8 mouse cellular contexts compared by ENCODE assay signal in the genomic region with DNA sequence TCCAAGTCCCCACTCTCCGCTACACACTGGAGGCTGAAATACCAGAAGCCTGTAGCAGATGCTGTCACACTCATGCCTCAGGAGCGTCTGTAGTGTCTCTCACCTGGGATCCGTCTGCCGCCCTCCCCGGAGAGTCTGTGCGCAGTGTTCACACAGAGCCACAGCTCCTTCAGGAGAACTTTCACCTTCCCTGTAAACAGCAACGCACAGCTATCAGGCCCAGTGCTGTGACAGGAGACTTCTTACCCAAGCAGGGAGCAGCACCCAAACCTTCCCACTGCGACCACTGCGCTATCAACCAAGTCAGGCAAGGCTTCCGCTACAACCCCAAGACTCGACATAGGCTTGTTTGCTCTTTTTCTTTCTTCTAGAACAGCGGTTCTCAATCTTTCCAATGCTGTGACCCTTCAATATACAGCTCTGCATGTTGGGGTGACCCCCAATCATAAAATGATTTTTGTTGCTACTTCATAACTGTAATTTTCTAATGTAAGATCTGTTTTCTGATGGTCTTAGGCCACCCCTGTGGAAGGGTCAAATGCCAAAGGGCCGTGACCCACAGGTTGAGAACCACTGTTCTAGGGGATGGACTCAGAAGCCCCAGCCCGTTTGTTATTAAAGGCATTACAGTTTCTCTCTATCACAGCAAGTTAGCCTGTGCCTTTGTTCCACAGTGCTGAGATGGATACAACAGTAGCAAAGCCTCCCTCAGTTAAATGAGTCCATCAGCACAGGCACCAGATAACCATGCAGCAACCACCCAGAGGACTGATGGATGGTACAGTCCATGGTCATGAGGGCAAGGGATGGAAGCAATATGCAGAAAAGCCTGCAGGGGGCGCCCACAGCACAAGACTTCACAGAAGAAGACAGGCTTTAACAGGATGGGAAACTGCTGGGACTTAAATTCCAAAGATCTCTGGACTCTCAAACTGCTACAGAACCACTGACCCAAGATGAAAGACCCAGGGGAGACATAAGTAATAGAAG. TPM values are rescaled to one million over a fixed set of nuclear protein-coding genes. Genes with fewer than 3 reads are reported as not detected.
DNase-seq lines count a peak whose midpoint lies in the region; ATAC-seq and TF ChIP-seq lines count a peak whose summit lies in the region.

No protein-coding gene starts in this region.

- H3K27me3 ChIP-seq in midbrain, embryonic 12.5 days = no peaks in the 10 kb centered on the region
- no peaks in the 10 kb centered on the region for H3K27me3 ChIP-seq in spleen, adult 2 months (ENCODE audit: control insufficient read depth, insufficient read depth, low read length)

- 88% methylated on average over 15 of the region's 15 CpGs for WGBS in midbrain, embryonic 12.5 days
- WGBS in spleen, adult 2 months = 89% methylated on average over 15 of the region's 15 CpGs

- no peaks in the 10 kb centered on the region for H3K4me1 ChIP-seq in midbrain, embryonic 12.5 days
- H3K4me1 ChIP-seq in spleen, adult 2 months (ENCODE audit: control insufficient read depth, insufficient read depth, insufficient read length) = no peaks in the 10 kb centered on the region

- peak; percentile 62; the same call in 1 of the 2 replicates for TF ChIP-seq CTCF in spleen, adult 2 months (IDR thresholded peaks at IDR 0.05; ENCODE audit: extremely low read depth, insufficient read depth, insufficient read length, insufficient replicate concordance)

- no peak overlapping the region for H3K4me2 ChIP-seq in midbrain, embryonic 12.5 days (replicated peaks)

- TF ChIP-seq POLR2A in spleen, adult 2 months (IDR thresholded peaks at IDR 0.05; ENCODE audit: low read depth, low read length) = no peak

- ATAC-seq in midbrain, embryonic 12.5 days (ENCODE audit: low FRiP score, low read depth) = peak; percentile 60; the same call in 1 of the 2 replicates

- DNase-seq in 3T3-L1 (ENCODE audit: low read depth, low spot score) (peak; percentile 86), R1 (ENCODE audit: low read depth, low spot score) (peak; percentile 79)
- DNase-seq in cerebellum, adult 9-11 months = peak; percentile 59
- DNase-seq in frontal cortex, postnatal 10 days (ENCODE audit: low spot score in 2 of 2) = peak; percentile 50 to 53
- peak; percentile 30 for DNase-seq in hindlimb bud, embryonic 11.5 days (ENCODE audit: extremely low spot score, low read depth, low spot score)
- peak; percentile 77 for DNase-seq in left cerebral cortex, adult 11 months (ENCODE audit: low spot score)
- peak; percentile 14 to 48 for DNase-seq in spleen, adult 2 months (ENCODE audit: low read depth in 1 of 2, low spot score in 2 of 2)

- H3K9ac ChIP-seq in midbrain, embryonic 12.5 days (replicated peaks) = no peak overlapping the region

- peaks cover 87% of the 10 kb centered on the region for H3K36me3 ChIP-seq in midbrain, embryonic 12.5 days
- H3K36me3 ChIP-seq in spleen, adult 2 months (ENCODE audit: control insufficient read depth, insufficient read depth, low read length) = peaks cover 47% of the 10 kb centered on the region

- H3K9me3 ChIP-seq in midbrain, embryonic 12.5 days = no peaks in the 10 kb centered on the region

- H3K27ac ChIP-seq in midbrain, embryonic 12.5 days (replicated peaks) = no peak overlapping the region
- no peak overlapping the region for H3K27ac ChIP-seq in spleen, adult 2 months (ENCODE audit: insufficient read depth, low read length)

- H3K4me3 ChIP-seq in midbrain, embryonic 12.5 days = no peak overlapping the region
- H3K4me3 ChIP-seq in spleen, adult 2 months (ENCODE audit: extremely low read depth, insufficient read depth, insufficient read length) = no peak overlapping the region

RNA-seq across cellular contexts. Expression of a gene that starts 26.7 kb away (rescaled TPM):
- 32.0 and 34.2 TPM in 2 replicates for polyA plus RNA-seq in midbrain, embryonic 12.5 days (2016; fragmentation: Nextera tagmentation; extraction: Ambion mirVana)
- 20.4 and 21.4 TPM in 2 replicates for polyA plus RNA-seq in spleen, adult 2 months (2012; rRNA removed)

Comparison
In these comparisons a context has a peak if more than half of its experiments do, and no peak if none do; other contexts are left out.
1. DNase-seq: peak in every context shown above with its lines; median percentile 86 in 3T3-L1; 79 in R1; 77 in left cerebral cortex, adult 11 months; 59 in cerebellum, adult 9-11 months; 52 in frontal cortex, postnatal 10 days; 31 in spleen, adult 2 months; 30 in hindlimb bud, embryonic 11.5 days.